Mouse (Mus musculus): Measurements from ENCODE around the gene Srgap1. TPM values are rescaled to one million over a fixed set of nuclear protein-coding genes. Genes with fewer than 3 reads are reported as not detected.
A peak's percentile ranks its signal among the peaks of the same experiment; 100 is the strongest.

Gene Srgap1
- polyA plus RNA-seq, 1 experiment from 2014 or later, result 7.4 TPM

DNA sequence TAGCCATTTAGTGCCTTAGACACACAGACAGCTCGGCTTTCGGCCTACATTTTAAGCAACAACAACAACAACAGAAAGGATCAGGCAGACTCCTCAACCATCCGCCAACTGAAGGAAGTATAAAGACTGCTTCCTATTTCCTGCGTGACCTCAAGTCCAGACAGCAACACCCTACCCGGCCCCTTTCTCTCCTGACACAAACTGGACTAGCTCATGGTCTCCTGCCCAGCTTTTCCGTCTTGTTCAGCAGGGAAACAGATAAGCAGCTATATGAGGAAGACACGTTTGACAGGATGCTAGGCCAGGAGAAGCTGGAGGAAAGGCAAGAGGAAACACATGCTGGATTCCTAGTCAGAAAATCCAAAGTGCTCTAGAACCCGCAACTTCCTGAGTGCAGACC lies 75.5 kb downstream of the Srgap1 start:
- no peaks in the 10 kb centered on the region for H3K9me3 ChIP-seq (ENCODE audit: low read length)
- H3K9ac ChIP-seq (replicated peaks; ENCODE audit: low read depth), result no peak overlapping the region
- H3K36me3 ChIP-seq (ENCODE audit: insufficient read depth, low read length), result no peaks in the 10 kb centered on the region
- H3K4me3 ChIP-seq (ENCODE audit: low read depth, low read length), result no peak overlapping the region
- DNase-seq (ENCODE audit: low spot score) (peak; percentile 54), ATAC-seq (peak; percentile 73)
- no peak overlapping the region for H3K4me2 ChIP-seq (replicated peaks; ENCODE audit: low read depth, low read length)
- H3K4me1 ChIP-seq (ENCODE audit: insufficient read depth, low read depth, low read length), result peaks cover 2% of the 10 kb centered on the region; the same call in 1 of the 2 replicates
- 53% methylated on average over 8 of the region's 8 CpGs for WGBS
- peak overlapping the region; percentile 55 for H3K27ac ChIP-seq (ENCODE audit: low read length)
- H3K27me3 ChIP-seq (replicated peaks; ENCODE audit: insufficient read depth, low read length), result no peaks in the 10 kb centered on the region
- TF ChIP-seq CTCF (IDR thresholded peaks at IDR 0.05), result no peak
- peak; percentile 61 for TF ChIP-seq EP300 (IDR thresholded peaks at IDR 0.05)

DNA sequence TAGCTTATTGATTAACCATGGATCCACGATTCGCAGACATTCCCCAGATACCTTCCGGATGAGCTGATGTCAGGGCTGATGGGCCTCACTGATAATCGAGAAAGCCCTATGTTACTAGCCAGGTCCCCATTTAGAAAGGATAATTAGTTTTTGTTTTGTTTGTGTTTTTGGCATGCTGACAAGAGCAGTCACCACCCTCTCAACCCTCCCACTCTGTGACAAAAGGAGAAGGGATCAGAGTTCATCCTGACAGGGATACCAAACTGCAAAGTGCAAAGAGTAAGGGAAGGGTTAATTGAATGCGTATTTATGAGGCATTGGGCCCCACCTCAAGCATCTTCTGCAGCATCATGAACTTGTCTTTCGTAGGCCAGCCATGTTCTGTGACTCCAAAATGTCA lies 76.2 kb downstream of the Srgap1 start:
- no peak overlapping the region for H3K4me2 ChIP-seq (replicated peaks; ENCODE audit: low read depth, low read length)
- no peaks in the 10 kb centered on the region for H3K36me3 ChIP-seq (ENCODE audit: insufficient read depth, low read length)
- no peak for ATAC-seq
- H3K4me1 ChIP-seq (ENCODE audit: insufficient read depth, low read depth, low read length), result peaks cover 2% of the 10 kb centered on the region; the same call in 1 of the 2 replicates
- H3K9me3 ChIP-seq (ENCODE audit: low read length), result no peaks in the 10 kb centered on the region
- H3K27me3 ChIP-seq (replicated peaks; ENCODE audit: insufficient read depth, low read length), result no peaks in the 10 kb centered on the region
- 67% methylated on average over 6 of the region's 6 CpGs for WGBS
- no peak overlapping the region for H3K27ac ChIP-seq (ENCODE audit: low read length)
- TF ChIP-seq CTCF (IDR thresholded peaks at IDR 0.05) (no peak), EP300 (IDR thresholded peaks at IDR 0.05) (no peak)
- no peak overlapping the region for H3K9ac ChIP-seq (replicated peaks; ENCODE audit: low read depth)
- no peak overlapping the region for H3K4me3 ChIP-seq (ENCODE audit: low read depth, low read length)
- no peak for DNase-seq (ENCODE audit: low spot score)

DNA sequence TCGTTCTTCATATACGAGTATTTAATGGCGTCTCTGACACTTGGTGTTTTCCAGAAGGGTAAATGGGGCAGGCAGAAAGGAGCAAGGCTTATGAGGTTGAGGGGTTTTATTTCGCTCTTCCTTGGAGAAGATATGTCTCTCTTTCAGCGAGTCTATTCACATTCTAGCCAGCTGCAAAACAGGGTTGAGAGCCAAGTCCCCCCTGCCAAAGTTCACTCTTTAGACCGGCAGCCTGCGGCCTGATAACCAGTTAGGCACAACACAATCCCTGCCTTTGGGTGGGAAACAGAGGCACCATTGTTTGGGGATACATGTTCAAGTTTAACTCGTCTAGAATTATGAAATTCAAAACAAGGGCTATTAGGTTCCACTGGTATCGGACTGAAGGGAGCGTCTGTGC lies 83.0 kb downstream of the Srgap1 start:
- Histone ChIP-seq H3K27ac (ENCODE audit: low read length) (no peak overlapping the region), H3K4me1 (ENCODE audit: insufficient read depth, low read depth, low read length) (no peaks in the 10 kb centered on the region; the same call in 1 of the 2 replicates), H3K36me3 (ENCODE audit: insufficient read depth, low read length) (no peaks in the 10 kb centered on the region), H3K4me3 (ENCODE audit: low read depth, low read length) (no peak overlapping the region), H3K27me3 (replicated peaks; ENCODE audit: insufficient read depth, low read length) (no peaks in the 10 kb centered on the region), H3K4me2 (replicated peaks; ENCODE audit: low read depth, low read length) (no peak overlapping the region), H3K9me3 (ENCODE audit: low read length) (no peaks in the 10 kb centered on the region), H3K9ac (replicated peaks; ENCODE audit: low read depth) (no peak overlapping the region)
- ATAC-seq (no peak), DNase-seq (ENCODE audit: low spot score) (no peak)
- WGBS, result 73% methylated on average over 10 of the region's 10 CpGs
- TF ChIP-seq CTCF (IDR thresholded peaks at IDR 0.05), result no peak
- TF ChIP-seq EP300 (IDR thresholded peaks at IDR 0.05), result no peak

DNA sequence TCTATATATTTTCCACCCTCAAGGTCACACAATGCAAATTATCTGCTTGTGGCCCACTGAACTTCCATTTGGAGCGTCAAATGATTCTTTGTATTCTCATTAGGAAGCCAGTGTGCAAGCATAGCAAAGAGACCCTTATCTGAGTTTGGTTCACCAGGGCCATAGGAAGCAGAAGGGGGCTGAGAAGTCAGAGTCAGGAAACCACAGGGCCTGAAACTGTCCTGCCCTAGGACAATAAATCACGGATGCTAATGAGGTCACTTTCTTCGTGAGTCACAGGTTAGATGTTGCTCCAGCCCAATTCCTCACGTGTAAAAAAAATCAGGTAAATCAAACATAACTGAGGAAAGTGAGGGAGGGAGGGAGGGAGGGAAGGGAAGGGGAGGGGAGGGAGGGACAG lies 85.1 kb downstream of the Srgap1 start:
- DNase-seq (ENCODE audit: low spot score), result no peak
- H3K27me3 ChIP-seq (replicated peaks; ENCODE audit: insufficient read depth, low read length), result no peaks in the 10 kb centered on the region
- WGBS, result 26% methylated on average over 4 of the region's 4 CpGs
- ATAC-seq, result no peak; the same call in 1 of the 2 replicates
- no peak overlapping the region for H3K27ac ChIP-seq (ENCODE audit: low read length)
- no peak for TF ChIP-seq EP300 (IDR thresholded peaks at IDR 0.05)
- no peak for TF ChIP-seq CTCF (IDR thresholded peaks at IDR 0.05)
- no peaks in the 10 kb centered on the region for H3K4me1 ChIP-seq (ENCODE audit: insufficient read depth, low read depth, low read length)
- no peaks in the 10 kb centered on the region for H3K36me3 ChIP-seq (ENCODE audit: insufficient read depth, low read length)
- no peak overlapping the region for H3K4me2 ChIP-seq (replicated peaks; ENCODE audit: low read depth, low read length)
- no peaks in the 10 kb centered on the region for H3K9me3 ChIP-seq (ENCODE audit: low read length)
- no peak overlapping the region for H3K9ac ChIP-seq (replicated peaks; ENCODE audit: low read depth)
- no peak overlapping the region for H3K4me3 ChIP-seq (ENCODE audit: low read depth, low read length)

DNA sequence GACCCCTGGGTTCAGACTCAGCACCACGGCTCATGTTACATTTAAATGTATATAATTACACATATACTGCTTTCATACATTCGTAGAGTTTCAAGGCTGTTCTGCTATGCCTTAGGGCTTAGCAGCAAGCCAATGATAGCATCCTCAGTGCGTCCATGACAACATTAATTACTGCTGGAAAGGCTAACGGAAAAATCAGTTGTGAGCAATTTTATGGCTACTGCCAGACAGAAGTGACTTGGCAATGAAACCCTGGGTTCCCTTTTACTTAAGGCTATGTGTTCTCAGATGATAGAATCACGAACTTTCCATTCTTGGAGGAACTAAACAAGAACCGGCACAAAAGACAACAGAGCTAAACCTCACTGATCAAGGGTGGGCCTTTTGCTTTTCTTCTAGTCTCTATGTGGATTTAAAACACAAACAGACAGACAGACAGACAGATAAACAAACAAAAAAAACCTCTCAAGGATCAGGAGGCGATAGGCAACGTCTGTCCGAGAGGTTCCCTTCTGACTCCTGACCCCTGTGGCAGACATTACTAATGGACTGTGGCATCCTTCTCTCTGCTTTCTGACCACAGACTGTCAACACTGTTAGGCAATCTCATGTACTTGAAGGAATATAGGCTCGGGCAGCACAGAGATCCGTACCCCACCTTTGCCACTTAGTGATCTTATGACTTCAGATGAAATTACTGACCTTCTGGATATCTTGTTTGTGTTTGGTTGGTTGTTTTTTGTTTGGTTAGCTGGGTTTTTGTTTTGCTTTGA lies 85.8 kb downstream of the Srgap1 start:
- Histone ChIP-seq H3K9me3 (ENCODE audit: low read length) (no peaks in the 10 kb centered on the region), H3K27ac (ENCODE audit: low read length) (no peak overlapping the region), H3K4me2 (replicated peaks; ENCODE audit: low read depth, low read length) (no peak overlapping the region), H3K27me3 (replicated peaks; ENCODE audit: insufficient read depth, low read length) (no peaks in the 10 kb centered on the region), H3K4me1 (ENCODE audit: insufficient read depth, low read depth, low read length) (no peaks in the 10 kb centered on the region), H3K4me3 (ENCODE audit: low read depth, low read length) (no peak overlapping the region), H3K9ac (replicated peaks; ENCODE audit: low read depth) (no peak overlapping the region), H3K36me3 (ENCODE audit: insufficient read depth, low read length) (no peaks in the 10 kb centered on the region)
- ATAC-seq (no peak), DNase-seq (ENCODE audit: low spot score) (peak; percentile 36)
- TF ChIP-seq EP300 (IDR thresholded peaks at IDR 0.05) (no peak), CTCF (IDR thresholded peaks at IDR 0.05) (no peak)
- WGBS, result 35% methylated on average over 11 of the region's 11 CpGs

DNA sequence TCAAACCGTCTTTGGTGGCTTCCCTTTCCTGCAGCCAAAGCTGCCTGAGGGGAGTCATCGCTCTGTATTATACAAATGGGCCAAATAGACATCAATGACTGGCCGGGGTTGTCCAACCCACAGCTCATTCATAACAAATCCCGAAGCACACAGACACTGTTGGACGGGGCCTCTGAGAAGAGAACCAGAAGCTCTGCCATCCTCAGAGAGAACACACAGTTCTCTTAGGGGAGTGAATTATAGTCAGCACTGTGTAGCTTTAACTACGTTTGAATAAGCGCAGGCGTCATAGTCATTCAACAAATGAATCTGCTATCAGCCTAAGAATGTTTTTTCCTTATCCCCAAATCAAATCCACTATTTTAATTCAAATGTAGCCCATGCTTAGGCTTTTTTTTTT lies 88.4 kb downstream of the Srgap1 start:
- no peaks in the 10 kb centered on the region for H3K4me1 ChIP-seq (ENCODE audit: insufficient read depth, low read depth, low read length)
- DNase-seq (ENCODE audit: low spot score) (no peak), ATAC-seq (no peak)
- no peaks in the 10 kb centered on the region for H3K36me3 ChIP-seq (ENCODE audit: insufficient read depth, low read length)
- no peaks in the 10 kb centered on the region for H3K27me3 ChIP-seq (replicated peaks; ENCODE audit: insufficient read depth, low read length)
- H3K4me3 ChIP-seq (ENCODE audit: low read depth, low read length), result no peak overlapping the region
- no peak overlapping the region for H3K4me2 ChIP-seq (replicated peaks; ENCODE audit: low read depth, low read length)
- H3K9me3 ChIP-seq (ENCODE audit: low read length), result no peaks in the 10 kb centered on the region
- H3K9ac ChIP-seq (replicated peaks; ENCODE audit: low read depth), result no peak overlapping the region
- TF ChIP-seq EP300 (IDR thresholded peaks at IDR 0.05) (no peak), CTCF (IDR thresholded peaks at IDR 0.05) (no peak)
- 72% methylated on average over 8 of the region's 8 CpGs for WGBS
- H3K27ac ChIP-seq (ENCODE audit: low read length), result no peak overlapping the region
